Mouse (Mus musculus) hindbrain, embryonic 14.5 days (tissue): ENCODE measurements around the gene Adamtsl4. TPM values are rescaled to one million over a fixed set of nuclear protein-coding genes. Genes with fewer than 3 reads are reported as not detected.

Experiments used
- ATAC-seq: fragments of 200-750 bp; cut with Nextera tagmentation; 2 replicates; pipeline ENCODE4 v1.8.0; 2017; ENCODE audit warnings: moderate number of reproducible peaks, mild to moderate bottlenecking, moderate TSS enrichment, moderate library complexity; ENCODE audit not compliant: low FRiP score
- DNase-seq: peaks from one replicate; pipeline ENCODE4 v3.0.0-alpha.2; 2015; ENCODE audit warnings: low spot score
- H3K27ac ChIP-seq: fragments of 300-500 bp; sonication (generic); 2 replicates; pipeline ENCODE4 v1.5.1; 2014; ENCODE audit warnings: mild to moderate bottlenecking, moderate library complexity
- H3K27me3 ChIP-seq: fragments of 300-500 bp; sonication (generic); 2 replicates; pipeline ENCODE4 v1.6.1; 2014; ENCODE audit warnings: mild to moderate bottlenecking, low read length, mixed read lengths; ENCODE audit not compliant: control insufficient read depth, insufficient read depth
- H3K36me3 ChIP-seq: fragments of 300-500 bp; sonication (generic); replicated peaks from 2 replicates; pipeline ENCODE4 v1.6.1; 2014; ENCODE audit not compliant: control insufficient read depth, insufficient read depth
- H3K4me1 ChIP-seq: fragments of 300-500 bp; sonication (generic); replicated peaks from 2 replicates; pipeline ENCODE4 v1.6.1; 2014; ENCODE audit warnings: antibody characterized with exemption, low read length, mixed read lengths; ENCODE audit not compliant: control insufficient read depth, insufficient read depth
- H3K4me2 ChIP-seq: fragments of 300-500 bp; sonication (generic); replicated peaks from 2 replicates; pipeline ENCODE4 v1.6.1; 2014; ENCODE audit warnings: mild to moderate bottlenecking, moderate library complexity
- H3K4me3 ChIP-seq: fragments of 300-500 bp; sonication (generic); replicated peaks from 2 replicates; pipeline ENCODE4 v1.5.1; 2014; ENCODE audit warnings: mild to moderate bottlenecking, low read length
- H3K9ac ChIP-seq: fragments of 300-500 bp; sonication (generic); 2 replicates; pipeline ENCODE4 v1.6.1; 2014
- H3K9me3 ChIP-seq: fragments of 300-500 bp; sonication (generic); 2 replicates; pipeline ENCODE4 v1.6.1; 2016; ENCODE audit warnings: low read length; ENCODE audit not compliant: control insufficient read depth
- WGBS: fragments of 180-500 bp; shearing (Covaris S2); extraction: QIAGEN DNeasy Blood & Tissue Kit; methylation state at CpG from one replicate; pipeline ENCODE4 v1.1.7; 2014; 5-methylcytosine and 5-hydroxymethylcytosine counted together
- polyA plus RNA-seq: library from polyadenylated mRNA; unstranded; fragments of >200 nt; fragmentation: Nextera tagmentation; extraction: Ambion mirVana; gene quantifications from 2 replicates; pipeline ENCODE4 v1.2.1, GENCODE M21; 2014

Adamtsl4 gene
- 0.35 and 1.3 TPM in 2 replicates for polyA plus RNA-seq

DNA sequence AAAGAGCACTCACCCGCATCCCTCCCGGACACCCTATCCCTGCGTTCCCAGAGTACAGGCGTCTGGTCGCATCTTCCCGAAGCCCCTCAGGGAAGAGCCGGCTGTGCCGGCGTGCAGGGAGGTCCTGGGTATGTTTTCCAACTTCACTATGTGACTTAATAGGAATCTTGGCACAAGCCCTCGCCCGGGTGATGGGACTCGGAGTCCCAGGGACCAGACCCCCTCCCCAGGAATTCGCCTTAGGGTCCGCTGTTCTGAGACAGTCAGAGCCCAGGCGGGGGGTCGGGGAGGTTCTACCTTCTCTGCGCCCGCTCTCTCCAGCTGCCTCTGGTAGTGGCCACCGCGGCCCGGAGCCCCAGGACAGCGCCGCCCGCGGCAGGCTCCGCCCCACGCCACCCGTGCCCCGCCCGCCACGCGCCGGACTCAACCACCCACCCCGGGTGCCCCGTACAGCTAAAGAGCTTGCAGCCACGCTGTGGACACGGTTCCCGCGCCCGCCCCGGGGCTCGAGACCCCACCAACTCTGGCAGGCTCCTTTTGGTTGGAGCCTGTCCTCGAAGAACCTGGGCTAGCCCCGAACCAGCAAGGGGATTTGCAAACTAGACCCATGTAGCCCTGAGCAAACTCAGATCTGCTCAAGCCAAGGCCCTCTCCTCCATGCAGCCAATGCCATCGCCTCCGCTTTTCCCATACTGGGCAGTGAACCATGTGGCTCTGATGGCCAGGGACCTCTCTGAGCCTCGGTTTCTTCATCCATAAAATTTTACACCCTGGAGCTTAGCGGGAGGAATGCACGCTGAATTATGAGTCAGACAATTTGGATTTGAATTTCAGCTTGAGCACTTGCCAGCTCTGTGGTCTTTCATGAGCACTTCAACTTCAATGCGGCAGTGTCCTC is at the start of gene Adamtsl4:
Adamtsl4 (minus strand) TSS at position 394 of the 898 bp plus-strand sequence.
- Histone ChIP-seq H3K36me3 (no peaks in the 10 kb centered on the region), H3K4me1 (peaks cover 13% of the 10 kb centered on the region), H3K27ac (no peak within 1 kb of the TSS), H3K4me3 (peak within 1 kb of the TSS; percentile 35), H3K9me3 (no peaks in the 10 kb centered on the region), H3K4me2 (peak within 1 kb of the TSS; percentile 77), H3K27me3 (no peaks in the 10 kb centered on the region), H3K9ac (peak within 1 kb of the TSS; percentile 42)
- peak; percentile 37 for DNase-seq
- 4% methylated on average over 50 of the region's 50 CpGs for WGBS
- peak; percentile 62; the same call in 1 of the 2 replicates for ATAC-seq

DNA sequence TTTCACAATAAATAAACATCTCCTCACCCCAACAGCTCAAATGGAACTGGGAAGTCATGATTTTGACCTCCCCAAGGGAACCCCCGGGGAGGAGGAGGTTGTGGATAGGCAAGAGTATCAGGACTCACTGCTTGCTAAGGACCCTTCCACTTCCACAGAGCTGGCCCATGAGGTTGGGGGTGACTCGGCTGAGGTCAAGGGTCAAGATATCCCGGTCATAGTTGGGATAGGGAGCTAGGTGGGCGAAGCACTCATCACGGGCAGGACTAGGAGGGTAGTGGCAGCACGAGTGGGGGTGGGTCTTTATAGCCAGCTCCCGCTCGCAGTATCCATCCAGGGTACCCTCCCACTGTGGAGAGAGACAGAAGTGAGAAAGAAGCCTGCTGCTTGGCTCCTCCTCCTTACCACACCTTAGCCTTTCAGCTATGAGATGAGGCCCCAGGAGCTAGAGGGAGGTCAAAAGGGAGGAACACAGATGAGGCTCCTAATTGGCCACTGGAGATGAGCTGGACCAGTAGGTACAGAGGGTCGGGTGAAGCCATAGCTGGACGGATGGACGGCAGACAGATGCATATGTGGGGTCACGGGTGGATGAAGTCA is 47.5 kb upstream of the Adamtsl4 start:
- 88% methylated on average over 12 of the region's 12 CpGs for WGBS
- ATAC-seq = no peak

DNA sequence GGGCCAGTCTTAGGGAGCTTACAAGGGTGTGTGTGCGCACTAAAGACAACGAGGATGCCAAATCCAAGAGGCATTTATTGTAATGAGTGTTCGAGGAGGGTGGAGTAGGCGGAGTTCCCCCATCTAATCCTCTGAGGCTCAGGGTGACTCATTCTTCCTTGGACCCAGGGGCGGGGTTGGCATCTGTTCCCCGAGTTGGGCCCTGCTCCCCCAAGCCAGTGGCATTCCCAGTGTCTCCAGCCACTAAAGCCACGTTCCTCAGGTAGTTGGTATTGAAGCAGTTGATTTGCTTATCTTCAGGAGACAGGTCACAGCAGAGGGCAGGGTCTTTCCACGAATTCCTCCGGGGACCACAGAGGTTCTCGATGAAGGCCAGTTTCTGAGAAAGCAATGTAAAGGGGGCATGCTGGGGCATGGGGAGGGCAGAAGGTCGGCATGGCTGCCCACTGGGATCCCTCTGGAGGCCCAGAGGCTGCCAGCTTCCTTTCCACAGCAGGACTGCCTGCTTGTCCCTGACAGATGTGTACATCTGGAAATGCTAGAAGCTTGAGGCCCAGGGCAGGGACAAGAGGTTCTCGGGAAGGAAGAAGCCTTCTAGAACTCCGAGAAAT is 46.5 kb upstream of the Adamtsl4 start:
- ATAC-seq = no peak
- 81% methylated on average over 13 of the region's 13 CpGs for WGBS

More for the DNA sequence above, 47.5 kb upstream of the Adamtsl4 start:
- no peaks in the 10 kb centered on the region for H3K4me1 ChIP-seq
- no peak overlapping the region for H3K4me3 ChIP-seq
- no peaks in the 10 kb centered on the region for H3K27me3 ChIP-seq
- H3K9me3 ChIP-seq = no peaks in the 10 kb centered on the region
- H3K4me2 ChIP-seq = no peak overlapping the region
- no peak for DNase-seq
- H3K27ac ChIP-seq = no peak overlapping the region
- peaks cover 44% of the 10 kb centered on the region for H3K36me3 ChIP-seq
- H3K9ac ChIP-seq = no peak overlapping the region

GRCm38 (mm10) chr3:95732744-95733521 is 45.2 kb upstream of the Adamtsl4 start:
- H3K4me3 ChIP-seq = no peak overlapping the region
- peaks cover 25% of the 10 kb centered on the region for H3K36me3 ChIP-seq
- ATAC-seq (no peak), DNase-seq (no peak)
- no peaks in the 10 kb centered on the region for H3K4me1 ChIP-seq
- no peaks in the 10 kb centered on the region for H3K27me3 ChIP-seq
- 84% methylated on average over 11 of the region's 11 CpGs for WGBS
- H3K27ac ChIP-seq = no peak overlapping the region
- H3K9ac ChIP-seq = no peak overlapping the region
- H3K9me3 ChIP-seq = no peaks in the 10 kb centered on the region
- H3K4me2 ChIP-seq = no peak overlapping the region

More for the DNA sequence above, 46.5 kb upstream of the Adamtsl4 start:
- no peak for DNase-seq
- Histone ChIP-seq H3K4me2 (no peak overlapping the region), H3K4me1 (no peaks in the 10 kb centered on the region), H3K36me3 (peaks cover 35% of the 10 kb centered on the region), H3K27me3 (no peaks in the 10 kb centered on the region), H3K9me3 (no peaks in the 10 kb centered on the region), H3K9ac (no peak overlapping the region), H3K27ac (no peak overlapping the region), H3K4me3 (no peak overlapping the region)

DNA sequence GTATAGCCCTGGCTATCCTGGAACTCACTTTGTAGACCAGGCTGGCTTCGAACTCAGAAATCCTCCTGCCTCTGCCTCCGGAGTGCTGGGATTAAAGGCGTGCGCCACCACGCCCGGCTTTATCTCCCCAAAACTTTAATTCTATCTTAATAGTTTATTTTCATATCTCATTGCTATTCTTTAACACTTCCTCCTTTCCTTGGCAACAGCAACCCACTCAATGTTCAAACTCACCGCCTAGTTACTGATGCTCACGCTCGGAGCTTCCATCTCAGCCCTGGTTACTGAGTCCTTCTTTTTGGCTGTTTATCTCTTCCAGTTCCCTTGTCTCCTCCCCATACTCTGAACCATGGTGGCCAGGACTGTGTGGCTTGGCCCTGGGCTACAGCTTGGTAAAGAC is 44.6 kb upstream of the Adamtsl4 start:
- no peak overlapping the region for H3K27ac ChIP-seq
- ATAC-seq (no peak), DNase-seq (no peak)
- no peaks in the 10 kb centered on the region for H3K4me1 ChIP-seq
- H3K4me2 ChIP-seq = no peak overlapping the region
- H3K36me3 ChIP-seq = peaks cover 25% of the 10 kb centered on the region
- WGBS = 96% methylated on average over 9 of the region's 9 CpGs
- no peaks in the 10 kb centered on the region for H3K27me3 ChIP-seq
- H3K9ac ChIP-seq = no peak overlapping the region
- no peak overlapping the region for H3K4me3 ChIP-seq
- no peaks in the 10 kb centered on the region for H3K9me3 ChIP-seq

DNA sequence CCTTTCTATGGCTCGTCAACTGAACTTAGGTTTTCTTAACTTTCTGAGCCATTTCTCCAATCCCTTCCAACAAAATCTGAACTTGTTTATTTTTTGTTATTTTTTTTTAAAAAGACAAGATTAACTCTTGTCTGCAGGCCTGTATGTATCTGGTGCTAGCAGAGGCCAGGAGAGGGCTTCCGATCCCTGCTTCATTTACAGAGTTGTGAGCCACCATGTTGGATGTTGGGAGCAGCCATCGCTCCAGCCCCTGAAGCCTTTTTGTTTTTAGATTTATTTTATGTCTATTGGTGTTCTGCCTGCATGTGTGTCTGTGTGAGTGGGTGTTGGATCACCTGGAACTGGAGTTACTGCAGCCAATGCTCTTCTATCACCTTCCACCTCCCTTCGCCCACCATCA is 44.1 kb upstream of the Adamtsl4 start:
- Histone ChIP-seq H3K4me2 (no peak overlapping the region), H3K9ac (no peak overlapping the region), H3K9me3 (no peaks in the 10 kb centered on the region), H3K4me1 (no peaks in the 10 kb centered on the region), H3K36me3 (peaks cover 23% of the 10 kb centered on the region), H3K4me3 (no peak overlapping the region), H3K27me3 (no peaks in the 10 kb centered on the region), H3K27ac (no peak overlapping the region)
- DNase-seq = no peak
- no peak for ATAC-seq
- WGBS = 94% methylated on average over 4 of the region's 4 CpGs

- 83% methylated on average over 7 of the region's 7 CpGs for WGBS
- DNase-seq = no peak
- no peaks in the 10 kb centered on the region for H3K27me3 ChIP-seq
- ATAC-seq = no peak
- H3K9me3 ChIP-seq = no peaks in the 10 kb centered on the region
- peaks cover 11% of the 10 kb centered on the region; the same call in 1 of the 2 replicates for H3K36me3 ChIP-seq
- no peak overlapping the region for H3K4me2 ChIP-seq
- no peak overlapping the region for H3K4me3 ChIP-seq
- no peak overlapping the region for H3K9ac ChIP-seq
- no peak overlapping the region for H3K27ac ChIP-seq
- H3K4me1 ChIP-seq = no peaks in the 10 kb centered on the region
Measured at GRCm38 (mm10) chr3:95730431-95730830, 42.7 kb upstream of the Adamtsl4 start.

- Histone ChIP-seq H3K4me2 (no peak overlapping the region), H3K9ac (no peak overlapping the region), H3K4me3 (no peak overlapping the region), H3K27me3 (no peaks in the 10 kb centered on the region), H3K9me3 (no peaks in the 10 kb centered on the region), H3K27ac (no peak overlapping the region), H3K4me1 (no peaks in the 10 kb centered on the region), H3K36me3 (no peaks in the 10 kb centered on the region)
- ATAC-seq (no peak), DNase-seq (no peak)
- 81% methylated on average over 2 of the region's 2 CpGs for WGBS
Measured at GRCm38 (mm10) chr3:95728906-95729305, 41.2 kb upstream of the Adamtsl4 start.
